Mouse (Mus musculus): ENCODE measurements around the gene Zscan26. TPM values are rescaled to one million over a fixed set of nuclear protein-coding genes. Genes with fewer than 3 reads are reported as not detected.
"Not testable (repeated sequence)": the region's sequence is repeated elsewhere in the genome, so short reads cannot be mapped to it uniquely, and the experiment has no call there.

The Zscan26 gene
- 18.1 and 23.6 TPM in 2 replicates for polyA plus RNA-seq (2015; fragmentation: Nextera tagmentation; extraction: Ambion mirVana)

- peak; percentile 82 for DNase-seq (ENCODE audit: low spot score)
These were observed at the start of gene Zscan26 for GRCm38 (mm10) chr13:21453449-21453848. Gene Zscan26 (minus strand): TSS chr13:21453730.

GRCm38 (mm10) chr13:21502296-21502695, 48.8 kb upstream of the Zscan26 start:
- no peak for DNase-seq (ENCODE audit: low spot score)

GRCm38 (mm10) chr13:21501182-21501581, 47.7 kb upstream of the Zscan26 start, which contains the start of gene Gm11273:
Gene Gm11273 (minus strand): TSS chr13:21501418.
- not testable (repeated sequence) for DNase-seq (ENCODE audit: low spot score)

- no peak for DNase-seq (ENCODE audit: low spot score)
These were observed 41.5 kb upstream of the Zscan26 start, which contains the start of gene AK157302 for GRCm38 (mm10) chr13:21495080-21495479. Gene AK157302 (plus strand): TSS chr13:21495223.

- no peak for DNase-seq (ENCODE audit: low spot score)
These were observed 39.3 kb upstream of the Zscan26 start for GRCm38 (mm10) chr13:21492847-21493246.

- no peak for DNase-seq (ENCODE audit: low spot score)
These were observed 33.4 kb upstream of the Zscan26 start for GRCm38 (mm10) chr13:21486881-21487280.

GRCm38 (mm10) chr13:21478759-21479670, 25.5 kb upstream of the Zscan26 start, which contains the start of the genes Zkscan4 and Gm10065:
Gene Zkscan4 (plus strand): TSS chr13:21478907.
Gene Gm10065 (minus strand): TSS chr13:21479441.
- peak; percentile 17 for DNase-seq (ENCODE audit: low spot score)

- no peak for DNase-seq (ENCODE audit: low spot score)
These were observed 18.9 kb upstream of the Zscan26 start for GRCm38 (mm10) chr13:21472427-21472826.

- DNase-seq (ENCODE audit: low spot score), result no peak
These were observed 15.6 kb upstream of the Zscan26 start for GRCm38 (mm10) chr13:21469097-21469496.

- DNase-seq (ENCODE audit: low spot score), result peak; percentile 72
These were observed 14.8 kb upstream of the Zscan26 start, which contains the start of gene Nkapl for GRCm38 (mm10) chr13:21468061-21469019. Gene Nkapl (minus strand): TSS chr13:21468509.

GRCm38 (mm10) chr13:21467336-21467735, 13.8 kb upstream of the Zscan26 start:
- no peak for DNase-seq (ENCODE audit: low spot score)

- DNase-seq (ENCODE audit: low spot score), result not testable (repeated sequence)
These were observed 9.0 kb upstream of the Zscan26 start for GRCm38 (mm10) chr13:21462516-21462915.

GRCm38 (mm10) chr13:21456347-21456746, 2.8 kb upstream of the Zscan26 start:
- no peak for DNase-seq (ENCODE audit: low spot score)

GRCm38 (mm10) chr13:21454133-21454532, 603 bp upstream of the Zscan26 start:
- no peak for DNase-seq (ENCODE audit: low spot score)

- DNase-seq (ENCODE audit: low spot score), result no peak
These were observed 488 bp downstream of the Zscan26 start for GRCm38 (mm10) chr13:21453042-21453441.

- DNase-seq (ENCODE audit: low spot score), result no peak
These were observed 5.5 kb downstream of the Zscan26 start for GRCm38 (mm10) chr13:21447856-21448614.

- DNase-seq (ENCODE audit: low spot score), result no peak
These were observed 6.7 kb downstream of the Zscan26 start for GRCm38 (mm10) chr13:21446796-21447195.

- no peak for DNase-seq (ENCODE audit: low spot score)
These were observed 12.3 kb downstream of the Zscan26 start for GRCm38 (mm10) chr13:21441207-21441572.

- peak; percentile 77 for DNase-seq (ENCODE audit: low spot score)
These were observed 12.9 kb downstream of the Zscan26 start, which contains the start of gene Pgbd1 for GRCm38 (mm10) chr13:21440503-21441206. Gene Pgbd1 (minus strand): TSS chr13:21441058.

GRCm38 (mm10) chr13:21435476-21435875, 18.1 kb downstream of the Zscan26 start:
- DNase-seq (ENCODE audit: low spot score), result no peak

All from thymus, postnatal 0 days (tissue).